Mouse (Mus musculus) gastrocnemius, adult 8-10 months (tissue): ENCODE data around the gene Polr2i. TPM values are rescaled to one million over a fixed set of nuclear protein-coding genes. Genes with fewer than 3 reads are reported as not detected.

ENCODE experiments used
- DNase-seq, 2 experiments: peaks; one replicate each; pipeline ENCODE4 v3.0.0; 2022; ENCODE audit warnings: low spot score in 2 of 2
- total RNA-seq, 4 experiments: library from RNA; stranded (reverse); gene quantifications; 2 replicates each; pipeline ENCODE4 v1.2.4; 2022

The Polr2i gene
- total RNA-seq, 4 experiments from 2014 or later, result 55.8 to 67.4 (median 62.3) TPM

- DNase-seq, result no peak
Measured at GRCm38 (mm10) chr7:30265531-30265930, 33.8 kb downstream of the Polr2i start.

GRCm38 (mm10) chr7:30265935-30266334, 34.2 kb downstream of the Polr2i start:
- no peak for DNase-seq

GRCm38 (mm10) chr7:30266780-30267179, 35.0 kb downstream of the Polr2i start:
- DNase-seq, result no peak

GRCm38 (mm10) chr7:30269641-30270040, 37.9 kb downstream of the Polr2i start:
- no peak for DNase-seq

- DNase-seq, result no peak
Measured at GRCm38 (mm10) chr7:30274383-30274782, 42.6 kb downstream of the Polr2i start.

GRCm38 (mm10) chr7:30278911-30279310, 47.2 kb downstream of the Polr2i start:
- DNase-seq, result no peak

- DNase-seq, result no peak
Measured at GRCm38 (mm10) chr7:30279536-30279935, 47.8 kb downstream of the Polr2i start.

GRCm38 (mm10) chr7:30279951-30280669, 48.4 kb downstream of the Polr2i start, which contains the start of the genes Thap8 and Wdr62:
Gene Thap8 (plus strand): TSS chr7:30280094.
Gene Wdr62 (minus strand): TSS chr7:30280419.
- peak; percentile 81 to 87 for DNase-seq

- peak; percentile 81 to 84 for DNase-seq
Measured at GRCm38 (mm10) chr7:30280670-30281138, 49.0 kb downstream of the Polr2i start.

- DNase-seq, result no peak
Measured at GRCm38 (mm10) chr7:30281522-30281921, 49.8 kb downstream of the Polr2i start.

GRCm38 (mm10) chr7:30282740-30283139, 51.0 kb downstream of the Polr2i start:
- peak in 1 of 2 experiments; percentile 18 for DNase-seq

Other genes with a start within 250 kb of the Polr2i start
- 10 to 100 TPM; 10.9 to 22.2 (median 12.3) TPM for gene Zfp568, start 248.0 kb upstream of the Polr2i start, total RNA-seq
- 1 to 10 TPM; 1.2 to 2.1 (median 1.6) TPM for gene Zfp14, start 180.6 kb upstream of the Polr2i start, total RNA-seq
- gene Zfp82, start 159.0 kb upstream of the Polr2i start, total RNA-seq, result 1 to 10 TPM in 3 of 4 experiments, under 1 TPM in 1; 0.19 to 2.2 (median 1.6) TPM
- gene Gm26920, start 141.5 kb upstream of the Polr2i start, total RNA-seq, result 1 to 10 TPM in 1 of 4 experiments, not detected in 3; 1.9 TPM
- gene Zfp566, start 141.4 kb upstream of the Polr2i start, total RNA-seq, result 1 to 10 TPM; 2.3 to 3.7 (median 3.0) TPM
- 10 to 100 TPM; 34.0 to 49.3 (median 42.0) TPM for gene Zfp260, start 137.2 kb upstream of the Polr2i start, total RNA-seq
- gene Zfp382, start 110.0 kb upstream of the Polr2i start, total RNA-seq, result 1 to 10 TPM in 1 of 4 experiments, under 1 TPM in 3; 0.87 to 1.1 (median 0.95) TPM
- gene Zfp146, start 62.2 kb upstream of the Polr2i start, total RNA-seq, result 10 to 100 TPM; 22.6 to 31.4 (median 26.4) TPM
- 100 to 1,000 TPM; 730 to 997 (median 888) TPM for gene Cox7a1, start 47.8 kb upstream of the Polr2i start, total RNA-seq
- gene Capns1, start 33.1 kb upstream of the Polr2i start, total RNA-seq, result 100 to 1,000 TPM; 164 to 196 (median 175) TPM
- gene Tbcb, start 324 bp downstream of the Polr2i start, total RNA-seq, result 10 to 100 TPM; 26.8 to 38.6 (median 31.1) TPM
- gene Ovol3, start 3.8 kb downstream of the Polr2i start, total RNA-seq, result not detected
- gene Thap8, start 48.1 kb downstream of the Polr2i start, total RNA-seq, result not detected
- gene Wdr62, start 48.5 kb downstream of the Polr2i start, total RNA-seq, result 1 to 10 TPM in 3 of 4 experiments, under 1 TPM in 1; 0.90 to 2.3 (median 1.4) TPM
- gene Clip3, start 59.8 kb downstream of the Polr2i start, total RNA-seq, result 1 to 10 TPM; 1.1 to 7.3 (median 3.4) TPM
- gene Alkbh6, start 76.8 kb downstream of the Polr2i start, total RNA-seq, result 10 to 100 TPM; 21.4 to 31.1 (median 26.4) TPM
- 1 to 10 TPM in 2 of 4 experiments, under 1 TPM in 1, not detected in 1; 0.73 to 1.7 (median 1.3) TPM for gene Syne4, start 82.9 kb downstream of the Polr2i start, total RNA-seq
- under 1 TPM; 0.32 to 0.92 (median 0.53) TPM for gene E130208F15Rik, start 89.8 kb downstream of the Polr2i start, total RNA-seq
- gene Sdhaf1, start 91.9 kb downstream of the Polr2i start, total RNA-seq, result 1 to 10 TPM; 5.9 to 8.7 (median 7.5) TPM
- gene Lrfn3, start 130.8 kb downstream of the Polr2i start, total RNA-seq, result 1 to 10 TPM; 4.5 to 7.5 (median 5.6) TPM
- 1 to 10 TPM in 2 of 4 experiments, under 1 TPM in 2; 0.82 to 5.5 (median 2.1) TPM for gene Tyrobp, start 181.8 kb downstream of the Polr2i start, total RNA-seq
- gene Hcst, start 187.9 kb downstream of the Polr2i start, total RNA-seq, result not detected
- gene Nfkbid, start 189.8 kb downstream of the Polr2i start, total RNA-seq, result under 1 TPM in 1 of 4 experiments, not detected in 3; 0.40 TPM
- 1 to 10 TPM in 1 of 4 experiments, under 1 TPM in 3; 0.46 to 1.5 (median 0.71) TPM for gene Aplp1, start 213.6 kb downstream of the Polr2i start, total RNA-seq
- gene Kirrel2, start 225.7 kb downstream of the Polr2i start, total RNA-seq, result not detected
- gene Nphs1, start 226.4 kb downstream of the Polr2i start, total RNA-seq, result not detected